Mouse (Mus musculus) neural tube, embryonic 10.5 days (tissue): ENCODE measurements around the gene Samd3.

Experiments used
- DNase-seq: peaks from one replicate; pipeline ENCODE4 v3.0.0-alpha.2; 2017; ENCODE audit warnings: low spot score; ENCODE audit errors: extremely low spot score

The Samd3 gene

GRCm38 (mm10) chr10:26229488-26229887 is at the start of gene Samd3:
Gene Samd3, plus strand, starts transcription at chr10:26229707.
- DNase-seq: no peak

- no peak for DNase-seq
Observed at GRCm38 (mm10) chr10:26185289-26185688, 44.2 kb upstream of the Samd3 start.

GRCm38 (mm10) chr10:26190811-26191210 is 38.7 kb upstream of the Samd3 start:
- DNase-seq: no peak

- DNase-seq: no peak
Observed at GRCm38 (mm10) chr10:26194892-26195291, 34.6 kb upstream of the Samd3 start.

- DNase-seq: no peak
Observed at GRCm38 (mm10) chr10:26202708-26203368, 26.7 kb upstream of the Samd3 start.

GRCm38 (mm10) chr10:26220729-26221128 is 8.8 kb upstream of the Samd3 start:
- DNase-seq: no peak

GRCm38 (mm10) chr10:26226241-26226640 is 3.3 kb upstream of the Samd3 start:
- no peak for DNase-seq

GRCm38 (mm10) chr10:26226734-26227133 is 2.8 kb upstream of the Samd3 start:
- DNase-seq: no peak

- DNase-seq: no peak
Observed at GRCm38 (mm10) chr10:26228187-26228586, 1.3 kb upstream of the Samd3 start.

- no peak for DNase-seq
Observed at GRCm38 (mm10) chr10:26232071-26232653, 2.7 kb downstream of the Samd3 start.

GRCm38 (mm10) chr10:26238559-26238958 is 9.1 kb downstream of the Samd3 start:
- no peak for DNase-seq

GRCm38 (mm10) chr10:26239090-26239489 is 9.6 kb downstream of the Samd3 start:
- DNase-seq: no peak

GRCm38 (mm10) chr10:26243203-26243602 is 13.7 kb downstream of the Samd3 start:
- DNase-seq: no peak

GRCm38 (mm10) chr10:26244466-26244865 is 15.0 kb downstream of the Samd3 start:
- no peak for DNase-seq

GRCm38 (mm10) chr10:26249426-26250165 is 20.1 kb downstream of the Samd3 start:
- DNase-seq: no peak

GRCm38 (mm10) chr10:26259908-26260307 is 30.4 kb downstream of the Samd3 start:
- DNase-seq: no peak

- no peak for DNase-seq
Observed at GRCm38 (mm10) chr10:26263744-26264459, 34.4 kb downstream of the Samd3 start.

GRCm38 (mm10) chr10:26275414-26275813 is 45.9 kb downstream of the Samd3 start:
- no peak for DNase-seq

- DNase-seq: no peak
Observed at GRCm38 (mm10) chr10:26280009-26280408, 50.5 kb downstream of the Samd3 start.

- no peak for DNase-seq
Observed at GRCm38 (mm10) chr10:26287136-26287535, 57.6 kb downstream of the Samd3 start.

- no peak for DNase-seq
Observed at GRCm38 (mm10) chr10:26297200-26297599, 67.7 kb downstream of the Samd3 start.

GRCm38 (mm10) chr10:26297626-26298025 is 68.1 kb downstream of the Samd3 start:
- no peak for DNase-seq
